Mouse (Mus musculus) hindbrain, embryonic 12.5 days (tissue): ENCODE data around the gene Prkar1b. TPM values are rescaled to one million over a fixed set of nuclear protein-coding genes. Genes with fewer than 3 reads are reported as not detected.

Source experiments
- ATAC-seq: fragments of 200-750 bp; cut with Nextera tagmentation; 2 replicates; pipeline ENCODE4 v1.8.0; 2017; ENCODE audit warnings: moderate TSS enrichment; ENCODE audit not compliant: low FRiP score
- H3K27ac ChIP-seq: fragments of 300-500 bp; sonication (generic); 2 replicates; pipeline ENCODE4 v1.5.1; 2016; ENCODE audit warnings: mild to moderate bottlenecking
- H3K27me3 ChIP-seq: fragments of 300-500 bp; sonication (generic); 2 replicates; pipeline ENCODE4 v1.6.1; 2016; ENCODE audit warnings: mild to moderate bottlenecking
- H3K36me3 ChIP-seq: fragments of 300-500 bp; sonication (generic); 2 replicates; pipeline ENCODE4 v1.6.1; 2016; ENCODE audit warnings: mild to moderate bottlenecking
- H3K4me1 ChIP-seq: fragments of 300-500 bp; sonication (generic); 2 replicates; pipeline ENCODE4 v1.6.1; 2016
- H3K4me2 ChIP-seq: fragments of 300-500 bp; sonication (generic); replicated peaks from 2 replicates; pipeline ENCODE4 v1.6.1; 2016; ENCODE audit warnings: mild to moderate bottlenecking
- H3K4me3 ChIP-seq: fragments of 300-500 bp; sonication (generic); 2 replicates; pipeline ENCODE4 v1.5.1; 2016; ENCODE audit warnings: mild to moderate bottlenecking
- H3K9ac ChIP-seq: fragments of 300-500 bp; sonication (generic); 2 replicates; pipeline ENCODE4 v1.6.1; 2016; ENCODE audit warnings: mild to moderate bottlenecking, moderate library complexity
- H3K9me3 ChIP-seq: fragments of 300-500 bp; sonication (generic); replicated peaks from 2 replicates; pipeline ENCODE4 v1.6.1; 2016; ENCODE audit warnings: mild to moderate bottlenecking
- WGBS: fragments of 180-500 bp; shearing (Covaris S2); methylation state at CpG from one replicate; pipeline ENCODE4 v1.1.7; 2016; 5-methylcytosine and 5-hydroxymethylcytosine counted together
- polyA plus RNA-seq: library from polyadenylated mRNA; unstranded; fragments of >200 nt; fragmentation: Nextera tagmentation; extraction: Ambion mirVana; gene quantifications from 2 replicates; pipeline ENCODE4 v1.2.1, GENCODE M21; 2016

Gene Prkar1b
- polyA plus RNA-seq, 1 experiment from 2014 or later = 70.1 TPM

- WGBS = 77% methylated on average over 4 of the region's 4 CpGs
- H3K27me3 ChIP-seq = no peaks in the 10 kb centered on the region
- no peak overlapping the region for H3K4me3 ChIP-seq
- no peak overlapping the region for H3K27ac ChIP-seq
- no peak overlapping the region for H3K9ac ChIP-seq
- ATAC-seq = no peak
- no peak overlapping the region for H3K4me2 ChIP-seq
- H3K9me3 ChIP-seq = no peaks in the 10 kb centered on the region
- 0 out of 2 replicates have a peak, but pooled peaks cover 4% of the 10 kb centered on the region for H3K4me1 ChIP-seq
- H3K36me3 ChIP-seq = no peaks in the 10 kb centered on the region
Observed at GRCm38 (mm10) chr5:139093534-139093933, 56.3 kb downstream of the Prkar1b start.

- ATAC-seq = no peak
- 90% methylated on average over 3 of the region's 3 CpGs for WGBS
Observed at GRCm38 (mm10) chr5:139091713-139092112, 58.1 kb downstream of the Prkar1b start.

GRCm38 (mm10) chr5:139090162-139090561, 59.6 kb downstream of the Prkar1b start:
- H3K9me3 ChIP-seq = 0 out of 2 replicates have a peak, but pooled peaks cover 2% of the 10 kb centered on the region
- ATAC-seq = no peak
- no peaks in the 10 kb centered on the region for H3K27me3 ChIP-seq
- 0 out of 2 replicates have a peak, but pooled peaks cover 3% of the 10 kb centered on the region for H3K4me1 ChIP-seq
- WGBS = 74% methylated on average over 1 of the region's 1 CpGs
- H3K4me2 ChIP-seq = no peak overlapping the region
- H3K27ac ChIP-seq = no peak overlapping the region
- H3K9ac ChIP-seq = no peak overlapping the region
- no peaks in the 10 kb centered on the region for H3K36me3 ChIP-seq
- no peak overlapping the region for H3K4me3 ChIP-seq

More at GRCm38 (mm10) chr5:139091713-139092112, 58.1 kb downstream of the Prkar1b start:
- H3K9me3 ChIP-seq = 0 out of 2 replicates have a peak, but pooled peaks cover 2% of the 10 kb centered on the region
- 0 out of 2 replicates have a peak, but pooled peaks cover 4% of the 10 kb centered on the region for H3K4me1 ChIP-seq
- no peak overlapping the region for H3K4me2 ChIP-seq
- H3K4me3 ChIP-seq = no peak overlapping the region
- H3K9ac ChIP-seq = no peak overlapping the region
- no peaks in the 10 kb centered on the region for H3K27me3 ChIP-seq
- no peaks in the 10 kb centered on the region for H3K36me3 ChIP-seq
- no peak overlapping the region for H3K27ac ChIP-seq

GRCm38 (mm10) chr5:139088173-139088572, 61.6 kb downstream of the Prkar1b start:
- Histone ChIP-seq H3K4me1 (0 out of 2 replicates have a peak, but pooled peaks cover 5% of the 10 kb centered on the region), H3K27me3 (no peaks in the 10 kb centered on the region), H3K27ac (no peak overlapping the region), H3K36me3 (no peaks in the 10 kb centered on the region), H3K9me3 (0 out of 2 replicates have a peak, but pooled peaks cover 2% of the 10 kb centered on the region), H3K9ac (no peak overlapping the region), H3K4me3 (no peak overlapping the region), H3K4me2 (no peak overlapping the region)
- WGBS = 92% methylated on average over 5 of the region's 5 CpGs
- no peak for ATAC-seq

- Histone ChIP-seq H3K27me3 (no peaks in the 10 kb centered on the region), H3K36me3 (no peaks in the 10 kb centered on the region), H3K27ac (no peak overlapping the region), H3K4me1 (0 out of 2 replicates have a peak, but pooled peaks cover 11% of the 10 kb centered on the region), H3K9me3 (0 out of 2 replicates have a peak, but pooled peaks cover 2% of the 10 kb centered on the region), H3K9ac (no peak overlapping the region), H3K4me3 (no peak overlapping the region), H3K4me2 (no peak overlapping the region)
- WGBS = 76% methylated on average over 7 of the region's 7 CpGs
- ATAC-seq = peak; percentile 50; the same call in 1 of the 2 replicates
Observed at GRCm38 (mm10) chr5:139084831-139085519, 64.8 kb downstream of the Prkar1b start.

- no peak for ATAC-seq
- 82% methylated on average over 6 of the region's 6 CpGs for WGBS
- H3K4me2 ChIP-seq = no peak overlapping the region
- H3K9ac ChIP-seq = no peak overlapping the region
- 0 out of 2 replicates have a peak, but pooled peaks cover 2% of the 10 kb centered on the region for H3K9me3 ChIP-seq
- 0 out of 2 replicates have a peak, but pooled peaks cover 11% of the 10 kb centered on the region for H3K4me1 ChIP-seq
- H3K27me3 ChIP-seq = no peaks in the 10 kb centered on the region
- no peaks in the 10 kb centered on the region for H3K36me3 ChIP-seq
- H3K27ac ChIP-seq = no peak overlapping the region
- no peak overlapping the region for H3K4me3 ChIP-seq
Observed at GRCm38 (mm10) chr5:139084302-139084701, 65.5 kb downstream of the Prkar1b start.

GRCm38 (mm10) chr5:139083841-139084240, 66.0 kb downstream of the Prkar1b start:
- no peak overlapping the region for H3K9ac ChIP-seq
- ATAC-seq = no peak
- H3K27ac ChIP-seq = no peak overlapping the region
- 0 out of 2 replicates have a peak, but pooled peaks cover 2% of the 10 kb centered on the region for H3K9me3 ChIP-seq
- H3K4me2 ChIP-seq = no peak overlapping the region
- H3K4me1 ChIP-seq = 0 out of 2 replicates have a peak, but pooled peaks cover 11% of the 10 kb centered on the region
- WGBS = 86% methylated on average over 4 of the region's 4 CpGs
- H3K27me3 ChIP-seq = no peaks in the 10 kb centered on the region
- H3K4me3 ChIP-seq = no peak overlapping the region
- H3K36me3 ChIP-seq = no peaks in the 10 kb centered on the region

GRCm38 (mm10) chr5:139081370-139081769, 68.4 kb downstream of the Prkar1b start:
- ATAC-seq = no peak
- no peak overlapping the region for H3K4me3 ChIP-seq
- peaks cover 24% of the 10 kb centered on the region for H3K4me1 ChIP-seq
- 51% methylated on average over 6 of the region's 6 CpGs for WGBS
- H3K27ac ChIP-seq = no peak overlapping the region
- H3K9ac ChIP-seq = no peak overlapping the region
- no peaks in the 10 kb centered on the region for H3K27me3 ChIP-seq
- no peaks in the 10 kb centered on the region for H3K36me3 ChIP-seq
- no peaks in the 10 kb centered on the region for H3K9me3 ChIP-seq
- H3K4me2 ChIP-seq = no peak overlapping the region

- ATAC-seq = 0 out of 2 replicates have a peak, but pooled peaks have one; percentile 27
- no peak overlapping the region for H3K9ac ChIP-seq
- 55% methylated on average over 4 of the region's 4 CpGs for WGBS
- H3K27me3 ChIP-seq = no peaks in the 10 kb centered on the region
- no peaks in the 10 kb centered on the region for H3K36me3 ChIP-seq
- no peak overlapping the region for H3K4me2 ChIP-seq
- H3K27ac ChIP-seq = 0 out of 2 replicates have a peak overlapping the region, but pooled peaks have one; percentile 3
- no peaks in the 10 kb centered on the region for H3K9me3 ChIP-seq
- peaks cover 29% of the 10 kb centered on the region for H3K4me1 ChIP-seq
- no peak overlapping the region for H3K4me3 ChIP-seq
Observed at GRCm38 (mm10) chr5:139078156-139078462, 71.7 kb downstream of the Prkar1b start.

GRCm38 (mm10) chr5:139077311-139078155, 72.3 kb downstream of the Prkar1b start:
- ATAC-seq = peak; percentile 36; the same call in 1 of the 2 replicates
- no peaks in the 10 kb centered on the region for H3K27me3 ChIP-seq
- no peak overlapping the region for H3K4me3 ChIP-seq
- H3K36me3 ChIP-seq = no peaks in the 10 kb centered on the region
- no peak overlapping the region for H3K9ac ChIP-seq
- 0 out of 2 replicates have a peak overlapping the region, but pooled peaks have one; percentile 3 for H3K27ac ChIP-seq
- no peaks in the 10 kb centered on the region for H3K9me3 ChIP-seq
- 64% methylated on average over 11 of the region's 11 CpGs for WGBS
- no peak overlapping the region for H3K4me2 ChIP-seq
- H3K4me1 ChIP-seq = peaks cover 29% of the 10 kb centered on the region

- H3K4me1 ChIP-seq = peaks cover 26% of the 10 kb centered on the region
- H3K9ac ChIP-seq = no peak overlapping the region
- no peaks in the 10 kb centered on the region for H3K9me3 ChIP-seq
- H3K4me2 ChIP-seq = no peak overlapping the region
- WGBS = 80% methylated on average over 7 of the region's 7 CpGs
- H3K27me3 ChIP-seq = no peaks in the 10 kb centered on the region
- H3K27ac ChIP-seq = peak overlapping the region; percentile 18; the same call in 1 of the 2 replicates
- H3K4me3 ChIP-seq = no peak overlapping the region
- no peak for ATAC-seq
- H3K36me3 ChIP-seq = no peaks in the 10 kb centered on the region
Observed at GRCm38 (mm10) chr5:139076450-139076849, 73.4 kb downstream of the Prkar1b start.

GRCm38 (mm10) chr5:139075791-139076190, 74.0 kb downstream of the Prkar1b start:
- WGBS = 69% methylated on average over 7 of the region's 9 CpGs
- H3K9me3 ChIP-seq = no peaks in the 10 kb centered on the region
- no peaks in the 10 kb centered on the region for H3K36me3 ChIP-seq
- no peaks in the 10 kb centered on the region for H3K27me3 ChIP-seq
- peaks cover 23% of the 10 kb centered on the region for H3K4me1 ChIP-seq
- no peak overlapping the region for H3K9ac ChIP-seq
- no peak overlapping the region for H3K4me3 ChIP-seq
- ATAC-seq = no peak
- no peak overlapping the region for H3K4me2 ChIP-seq
- H3K27ac ChIP-seq = no peak overlapping the region
